Mouse (Mus musculus) erythroblast, embryonic 14.5 days (primary cell): ENCODE data around the gene H3f3b. TPM values are rescaled to one million over a fixed set of nuclear protein-coding genes. Genes with fewer than 3 reads are reported as not detected.
A peak's percentile ranks its signal among the peaks of the same experiment; 100 is the strongest.

Experiments used
- H3K27me3 ChIP-seq: 2 replicates; pipeline ENCODE4 v1.6.1; 2012; ENCODE audit warnings: inconsistent platforms; ENCODE audit not compliant: control insufficient read depth
- H3K36me3 ChIP-seq: 2 replicates; pipeline ENCODE4 v1.6.1; 2012; ENCODE audit warnings: mild to moderate bottlenecking, inconsistent platforms; ENCODE audit not compliant: control insufficient read depth
- H3K4me1 ChIP-seq: 2 replicates; pipeline ENCODE4 v1.6.1; 2012; ENCODE audit warnings: inconsistent platforms; ENCODE audit not compliant: control insufficient read depth
- H3K4me3 ChIP-seq: replicated peaks from 2 replicates; pipeline ENCODE3; 2012; ENCODE audit warnings: moderate library complexity, mild to moderate bottlenecking, inconsistent platforms
- H3K9me3 ChIP-seq: 2 replicates; pipeline ENCODE4 v1.6.1; 2012; ENCODE audit warnings: low read length, inconsistent platforms, mixed read lengths; ENCODE audit not compliant: control insufficient read depth
- GATA1 ChIP-seq: IDR thresholded peaks from 2 replicates; pipeline ENCODE4 v1.6.1; 2012; ENCODE audit warnings: low read length, inconsistent platforms, mixed read lengths
- TAL1 ChIP-seq: IDR thresholded peaks from 3 replicates; pipeline ENCODE4 v1.6.1; 2012; ENCODE audit warnings: low read length, inconsistent platforms, mixed read lengths
- polyA plus RNA-seq: library from polyadenylated mRNA; stranded (reverse); fragments of >175 nt; gene quantifications from 2 replicates; pipeline ENCODE4 v1.2.3, GENCODE M21; 2012

The H3f3b gene
- polyA plus RNA-seq, 1 experiment: 117 TPM

- peaks cover 26% of the 10 kb centered on the region for H3K36me3 ChIP-seq
- peaks cover 37% of the 10 kb centered on the region for H3K4me1 ChIP-seq
Observed at GRCm38 (mm10) chr11:116007095-116007850, 20.5 kb downstream of the H3f3b start.

GRCm38 (mm10) chr11:116005701-116006419, 21.9 kb downstream of the H3f3b start:
- H3K4me3 ChIP-seq: peak overlapping the region; percentile 56
- H3K36me3 ChIP-seq: peaks cover 26% of the 10 kb centered on the region
- peaks cover 14% of the 10 kb centered on the region; the same call in 1 of the 2 replicates for H3K27me3 ChIP-seq
- H3K4me1 ChIP-seq: peaks cover 29% of the 10 kb centered on the region
- H3K9me3 ChIP-seq: peaks cover 7% of the 10 kb centered on the region
- TF ChIP-seq GATA1: no peak
- TF ChIP-seq TAL1: no peak

More at GRCm38 (mm10) chr11:116007095-116007850, 20.5 kb downstream of the H3f3b start:
- Histone ChIP-seq H3K4me3 (no peak overlapping the region), H3K27me3 (peaks cover 17% of the 10 kb centered on the region), H3K9me3 (peaks cover 7% of the 10 kb centered on the region)
- TF ChIP-seq TAL1: no peak
- TF ChIP-seq GATA1: no peak

DNA sequence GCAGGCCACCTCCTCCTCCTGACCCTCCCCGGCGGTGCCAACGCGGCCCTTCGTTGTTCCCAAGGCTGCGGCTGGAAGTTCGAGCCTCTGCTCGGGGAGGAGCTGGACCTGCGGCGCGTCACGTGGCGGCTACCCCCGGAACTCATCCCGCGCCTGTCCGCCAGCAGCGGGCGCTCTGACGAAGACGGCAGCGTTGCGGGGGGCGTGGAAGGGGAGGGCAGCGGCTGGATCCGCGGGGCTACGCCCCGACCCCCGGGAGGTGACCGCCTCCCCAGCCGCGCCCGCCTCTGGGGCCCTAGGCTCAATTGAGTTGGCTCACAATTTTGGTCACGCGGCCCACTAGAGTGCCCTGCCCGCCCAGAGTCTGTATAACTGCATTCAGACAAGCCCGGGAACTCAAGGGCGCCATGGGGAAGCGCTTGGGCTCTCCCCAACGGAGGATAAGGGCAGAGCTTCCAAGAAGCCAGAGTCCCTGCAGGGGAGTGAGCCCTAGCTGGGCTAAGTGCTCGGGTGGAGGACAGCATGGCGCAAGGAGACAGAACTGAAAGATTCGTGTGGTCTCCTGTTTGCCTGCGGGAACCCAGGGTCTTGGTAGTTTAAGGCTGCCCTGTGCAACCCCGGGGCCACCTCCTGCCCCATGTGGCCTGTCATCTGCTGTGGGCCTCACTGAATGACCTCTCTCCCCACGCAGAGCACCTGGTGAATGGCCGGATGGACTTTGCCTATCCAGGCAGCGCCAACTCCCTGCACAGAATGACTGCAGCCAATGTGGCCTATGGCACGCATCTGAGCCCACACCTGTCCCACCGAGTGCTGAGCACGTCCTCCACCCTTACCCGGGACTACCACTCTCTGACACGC, 22.7 kb downstream of the H3f3b start:
- peak overlapping the region; percentile 56 for H3K4me3 ChIP-seq
- peaks cover 18% of the 10 kb centered on the region; the same call in 1 of the 2 replicates for H3K27me3 ChIP-seq
- H3K9me3 ChIP-seq: peaks cover 7% of the 10 kb centered on the region
- H3K36me3 ChIP-seq: peaks cover 25% of the 10 kb centered on the region
- H3K4me1 ChIP-seq: peaks cover 29% of the 10 kb centered on the region
- TF ChIP-seq TAL1 (no peak), GATA1 (no peak)

DNA sequence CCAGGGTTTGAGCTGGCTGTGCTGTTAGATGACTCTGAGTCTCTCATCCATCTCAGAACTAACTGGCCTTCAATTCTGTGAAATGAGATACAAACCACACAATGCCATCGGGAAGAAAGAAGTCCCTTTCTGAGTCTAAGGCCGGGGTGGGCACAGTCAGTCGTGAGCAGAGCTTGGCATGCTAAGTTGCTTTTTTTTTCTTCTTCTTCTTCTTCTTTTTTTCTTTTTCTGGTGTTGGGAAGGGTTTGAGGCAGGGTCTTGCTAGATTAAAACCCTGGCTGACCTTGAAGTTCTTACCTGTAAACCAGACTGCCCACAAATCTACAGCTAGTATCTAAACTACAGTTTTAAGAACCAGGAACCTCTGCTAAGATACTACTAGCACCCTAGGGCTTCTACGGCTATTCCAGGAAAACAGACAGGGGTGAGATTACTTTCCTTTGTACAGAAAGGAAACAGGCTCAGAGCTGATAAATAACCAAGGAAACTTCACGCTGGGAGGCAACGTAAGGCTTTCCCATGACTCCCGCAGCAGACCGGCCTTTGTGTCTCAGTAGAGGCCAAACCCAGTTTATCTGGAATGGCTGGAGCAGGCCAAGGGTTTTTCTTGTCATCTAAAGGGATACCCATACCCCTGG, 23.5 kb downstream of the H3f3b start:
- H3K4me3 ChIP-seq: peak overlapping the region; percentile 56
- peaks cover 7% of the 10 kb centered on the region for H3K9me3 ChIP-seq
- peaks cover 34% of the 10 kb centered on the region for H3K4me1 ChIP-seq
- peaks cover 20% of the 10 kb centered on the region for H3K27me3 ChIP-seq
- peaks cover 19% of the 10 kb centered on the region for H3K36me3 ChIP-seq
- TF ChIP-seq GATA1 (no peak), TAL1 (no peak)

- Histone ChIP-seq H3K4me1 (peaks cover 39% of the 10 kb centered on the region), H3K4me3 (no peak overlapping the region), H3K27me3 (peaks cover 20% of the 10 kb centered on the region), H3K9me3 (peaks cover 7% of the 10 kb centered on the region), H3K36me3 (peaks cover 7% of the 10 kb centered on the region; the same call in 1 of the 2 replicates)
- TF ChIP-seq GATA1 (no peak), TAL1 (no peak)
Observed at GRCm38 (mm10) chr11:116002894-116003293, 24.9 kb downstream of the H3f3b start.

- Histone ChIP-seq H3K4me1 (peaks cover 36% of the 10 kb centered on the region), H3K36me3 (peaks cover under 1% of the 10 kb centered on the region; the same call in 1 of the 2 replicates), H3K27me3 (peaks cover 20% of the 10 kb centered on the region), H3K4me3 (no peak overlapping the region), H3K9me3 (peaks cover 7% of the 10 kb centered on the region)
- TF ChIP-seq GATA1: no peak
- no peak for TF ChIP-seq TAL1
Observed at GRCm38 (mm10) chr11:116001725-116002124, 26.0 kb downstream of the H3f3b start.

- no peak overlapping the region for H3K4me3 ChIP-seq
- peaks cover 20% of the 10 kb centered on the region for H3K27me3 ChIP-seq
- H3K9me3 ChIP-seq: peaks cover 7% of the 10 kb centered on the region
- TF ChIP-seq GATA1 (no peak), TAL1 (no peak)
- peaks cover 27% of the 10 kb centered on the region for H3K4me1 ChIP-seq
- no peaks in the 10 kb centered on the region for H3K36me3 ChIP-seq
Observed at GRCm38 (mm10) chr11:116000607-116001006, 27.2 kb downstream of the H3f3b start.

DNA sequence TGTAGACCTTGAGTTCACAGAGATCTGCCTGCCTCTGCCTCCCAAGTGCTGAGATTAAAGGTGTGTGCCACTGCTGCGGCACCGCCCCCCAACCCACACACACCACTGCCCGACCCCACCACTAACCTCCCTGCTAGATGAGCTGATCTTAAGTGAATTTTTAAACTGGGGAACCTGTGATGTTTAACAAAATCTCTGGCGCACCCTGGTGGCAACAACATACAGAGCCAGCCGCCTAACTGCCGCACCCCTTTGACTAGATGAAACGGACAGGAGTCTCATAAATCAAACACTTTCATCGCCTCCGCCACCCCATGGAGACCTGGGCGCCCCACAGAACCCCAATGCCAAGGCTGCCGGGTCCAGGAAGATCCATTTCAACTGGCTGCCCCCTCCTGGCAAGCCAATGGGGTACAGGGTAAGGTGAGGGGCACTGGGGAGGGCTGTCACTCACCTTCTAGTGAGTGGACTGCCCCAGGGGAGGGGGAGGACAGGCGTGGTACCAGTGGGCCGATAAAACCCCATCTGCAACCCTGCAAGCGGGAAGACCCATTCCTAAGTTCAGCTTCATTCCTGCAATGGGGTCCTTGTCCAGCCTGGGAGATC, 28.1 kb downstream of the H3f3b start:
- H3K27me3 ChIP-seq: peaks cover 15% of the 10 kb centered on the region
- no peak overlapping the region for H3K4me3 ChIP-seq
- peaks cover 7% of the 10 kb centered on the region for H3K9me3 ChIP-seq
- TF ChIP-seq GATA1 (no peak), TAL1 (no peak)
- peaks cover 17% of the 10 kb centered on the region for H3K4me1 ChIP-seq
- H3K36me3 ChIP-seq: no peaks in the 10 kb centered on the region
